Comparison of ENCODE assay signal across 12 mouse cellular contexts in genomic region chr15:62709546-62709945, GRCm38 (mm10).
DNase-seq lines count a peak whose midpoint lies in the region; ATAC-seq and TF ChIP-seq lines count a peak whose summit lies in the region.
"Had no signal": no experiment of that assay in that cellular context is flagged by ENCODE, and none has a peak within 500 bp of the region (broad histone marks: within the 10 kb centered on the region; RNA-seq: fewer than 3 reads in every experiment).

No protein-coding gene starts in this region.

- H3K27ac ChIP-seq in kidney, adult 2 months (ENCODE audit: insufficient read depth, low read depth, low read length) = no peak overlapping the region
- H3K27ac ChIP-seq in kidney, embryonic 15.5 days = no peak overlapping the region
- H3K27ac ChIP-seq in forebrain, embryonic 11.5 days (ENCODE audit: low read depth, low read length) = no peak overlapping the region
- H3K27ac ChIP-seq: hindbrain, embryonic 12.5 days; liver, embryonic 14.5 days; midbrain, embryonic 10.5 days; neural tube, embryonic 15.5 days had no signal

- whole genome bisulfite sequencing in kidney, adult 2 months = 51% methylated on average over 2 of the region's 2 CpGs
- WGBS in kidney, embryonic 15.5 days = 79% methylated on average over 2 of the region's 2 CpGs
- 80% methylated on average over 2 of the region's 2 CpGs for WGBS in forebrain, embryonic 11.5 days

- no peak for ATAC-seq in kidney, embryonic 15.5 days (replicated peaks; ENCODE audit: low FRiP score)
- ATAC-seq in forebrain, embryonic 11.5 days (replicated peaks; ENCODE audit: low FRiP score) = no peak

- H3K27me3 ChIP-seq in kidney, adult 2 months (replicated peaks; ENCODE audit: control insufficient read depth, insufficient read depth, low read length) = no peaks in the 10 kb centered on the region
- H3K27me3 ChIP-seq in kidney, embryonic 15.5 days = no peaks in the 10 kb centered on the region
- no peaks in the 10 kb centered on the region for H3K27me3 ChIP-seq in forebrain, embryonic 11.5 days (ENCODE audit: control insufficient read depth, insufficient read depth, low read length)
- H3K27me3 ChIP-seq: hindbrain, embryonic 12.5 days; neural tube, embryonic 15.5 days had no signal

- no peak overlapping the region for H3K4me2 ChIP-seq in kidney, embryonic 15.5 days
- H3K4me2 ChIP-seq in forebrain, embryonic 11.5 days (ENCODE audit: low read depth, low read length, severe bottlenecking) = no peak overlapping the region
- H3K4me2 ChIP-seq: hindbrain, embryonic 12.5 days; neural tube, embryonic 15.5 days had no signal

- no peaks in the 10 kb centered on the region for H3K9me3 ChIP-seq in kidney, embryonic 15.5 days (replicated peaks)
- no peaks in the 10 kb centered on the region for H3K9me3 ChIP-seq in forebrain, embryonic 11.5 days (ENCODE audit: control insufficient read depth, low read length)
- H3K9me3 ChIP-seq: hindbrain, embryonic 12.5 days; midbrain, embryonic 10.5 days; neural tube, embryonic 15.5 days had no signal

- H3K4me3 ChIP-seq in kidney, adult 2 months (ENCODE audit: insufficient read depth, low read depth, low read length) = no peak overlapping the region
- H3K4me3 ChIP-seq in kidney, embryonic 15.5 days (replicated peaks) = no peak overlapping the region
- H3K4me3 ChIP-seq in forebrain, embryonic 11.5 days (ENCODE audit: low read depth, low read length) = no peak overlapping the region
- H3K4me3 ChIP-seq: hindbrain, embryonic 12.5 days; midbrain, embryonic 10.5 days; neural tube, embryonic 15.5 days had no signal

- peaks cover 3% of the 10 kb centered on the region; the same call in 1 of the 2 replicates for H3K4me1 ChIP-seq in kidney, adult 2 months (ENCODE audit: control insufficient read depth, insufficient read depth, low read length)
- 0 out of 2 replicates have a peak, but pooled peaks cover 4% of the 10 kb centered on the region for H3K4me1 ChIP-seq in kidney, embryonic 15.5 days
- no peaks in the 10 kb centered on the region for H3K4me1 ChIP-seq in forebrain, embryonic 11.5 days (replicated peaks; ENCODE audit: control insufficient read depth, insufficient read depth, low read length)
- H3K4me1 ChIP-seq: hindbrain, embryonic 12.5 days; midbrain, embryonic 10.5 days; neural tube, embryonic 15.5 days had no signal

- no peak overlapping the region for H3K9ac ChIP-seq in kidney, embryonic 15.5 days
- H3K9ac ChIP-seq in forebrain, embryonic 11.5 days (ENCODE audit: low read length) = no peak overlapping the region
- H3K9ac ChIP-seq: hindbrain, embryonic 12.5 days; liver, embryonic 14.5 days; neural tube, embryonic 15.5 days had no signal

- no peak for TF ChIP-seq CTCF in kidney, adult 2 months (conservative IDR thresholded peaks at IDR 0.05; ENCODE audit: insufficient read depth, insufficient read length, low read depth, low read length)

- H3K36me3 ChIP-seq in kidney, adult 2 months (ENCODE audit: control insufficient read depth, insufficient read depth, low read length) = no peaks in the 10 kb centered on the region
- no peaks in the 10 kb centered on the region for H3K36me3 ChIP-seq in kidney, embryonic 15.5 days
- no peaks in the 10 kb centered on the region for H3K36me3 ChIP-seq in forebrain, embryonic 11.5 days (ENCODE audit: control insufficient read depth, insufficient read depth, low read length)
- H3K36me3 ChIP-seq: hindbrain, embryonic 12.5 days; midbrain, embryonic 10.5 days; neural tube, embryonic 15.5 days had no signal

- TF ChIP-seq POLR2A in kidney, adult 2 months (IDR thresholded peaks at IDR 0.05; ENCODE audit: low read depth, low read length) = no peak

- DNase-seq in cerebellum, adult 18-20 months = peak; percentile 2 to 6
- no peak for DNase-seq in cerebellum, adult 9-10 months
- peak; percentile 7 for DNase-seq in kidney, adult 2 months
- DNase-seq in right cerebral cortex, adult 2 months (ENCODE audit: low spot score in 2 of 2) = peak; percentile 9 to 22
- no peak for DNase-seq in right cerebral cortex, adult 18-20 months
- DNase-seq in right cerebral cortex, postnatal 4 days = peak; percentile 37
- no peak for DNase-seq in forebrain, embryonic 11.5 days (ENCODE audit: low spot score)

Comparison
In these comparisons a context has a peak if more than half of its experiments do, and no peak if none do; other contexts are left out.
1. DNase-seq: peak in cerebellum, adult 18-20 months (2 of 2), kidney, adult 2 months (single experiment), right cerebral cortex, adult 2 months (2 of 2) and right cerebral cortex, postnatal 4 days (single experiment); none in cerebellum, adult 9-10 months (single experiment), right cerebral cortex, adult 18-20 months (single experiment) and forebrain, embryonic 11.5 days (single experiment).